ENCODE assay signal across 8 mouse cellular contexts in genomic region chr5:142908941-142909575, GRCm38 (mm10). TPM values are rescaled to one million over a fixed set of nuclear protein-coding genes. Genes with fewer than 3 reads are reported as not detected.
DNase-seq lines count a peak whose midpoint lies in the region; ATAC-seq and TF ChIP-seq lines count a peak whose summit lies in the region.

No protein-coding gene starts in this region.

- peak overlapping the region; percentile 100 for H3K27ac ChIP-seq in heart, embryonic 15.5 days
- H3K27ac ChIP-seq in midbrain, embryonic 12.5 days (replicated peaks) = peak overlapping the region; percentile 54; the same call in 1 of the 2 replicates

- peak; percentile 76 for DNase-seq in G1E (ENCODE audit: low spot score)
- DNase-seq in kidney, postnatal 36 days = peak; percentile 49 to 57
- peak; percentile 86 for DNase-seq in thymus, postnatal 0 days (ENCODE audit: low spot score)
- no peak for DNase-seq in testis, postnatal 10 days (ENCODE audit: low spot score)
- DNase-seq in adrenal gland, postnatal 25 days = no peak

- H3K9me3 ChIP-seq in G1E (replicated peaks) = no peaks in the 10 kb centered on the region
- no peaks in the 10 kb centered on the region for H3K9me3 ChIP-seq in heart, embryonic 15.5 days (replicated peaks)
- no peaks in the 10 kb centered on the region for H3K9me3 ChIP-seq in midbrain, embryonic 12.5 days

- H3K9ac ChIP-seq in heart, embryonic 15.5 days = peak overlapping the region; percentile 68
- H3K9ac ChIP-seq in midbrain, embryonic 12.5 days (replicated peaks) = no peak overlapping the region

- TF ChIP-seq CTCF in C2C12 (IDR thresholded peaks at IDR 0.05; ENCODE audit: control insufficient read depth, insufficient read depth, insufficient read length) (no peak), G1E (IDR thresholded peaks at IDR 0.05; ENCODE audit: low read depth, low read length) (no peak)

- peaks cover 24% of the 10 kb centered on the region for H3K79me3 ChIP-seq in C2C12 (ENCODE audit: low read depth)

- 17% methylated on average over 5 of the region's 5 CpGs for WGBS in heart, embryonic 15.5 days
- WGBS in midbrain, embryonic 12.5 days = 41% methylated on average over 5 of the region's 5 CpGs

- peak; percentile 50 for ATAC-seq in G1E (ENCODE audit: extremely low read depth, insufficient number of reproducible peaks, low FRiP score, poor library complexity, severe bottlenecking)
- no peak for ATAC-seq in heart, embryonic 15.5 days (replicated peaks; ENCODE audit: insufficient number of reproducible peaks, insufficient read depth, low FRiP score, low read depth)
- no peak for ATAC-seq in midbrain, embryonic 12.5 days (ENCODE audit: low FRiP score, low read depth)

- no peak overlapping the region for H3K4me3 ChIP-seq in C2C12 (ENCODE audit: insufficient read depth, poor library complexity, severe bottlenecking)
- H3K4me3 ChIP-seq in G1E (ENCODE audit: low read depth, low read length) = peak overlapping the region; percentile 100; the same call in 1 of the 2 replicates
- no peak overlapping the region for H3K4me3 ChIP-seq in heart, embryonic 15.5 days
- H3K4me3 ChIP-seq in midbrain, embryonic 12.5 days = no peak overlapping the region

- H3K79me2 ChIP-seq in C2C12 (ENCODE audit: control insufficient read depth, insufficient read depth) = peaks cover 53% of the 10 kb centered on the region

- peak overlapping the region; percentile 9 for H3ac ChIP-seq in C2C12 (ENCODE audit: control insufficient read depth, insufficient read length, low read depth)

- H3K4me2 ChIP-seq in heart, embryonic 15.5 days = peak overlapping the region; percentile 78
- no peak overlapping the region for H3K4me2 ChIP-seq in midbrain, embryonic 12.5 days (replicated peaks)

- H3K36me3 ChIP-seq in C2C12 (ENCODE audit: control insufficient read depth, insufficient read depth) = peaks cover 16% of the 10 kb centered on the region
- H3K36me3 ChIP-seq in G1E (replicated peaks) = peaks cover 20% of the 10 kb centered on the region
- peaks cover 7% of the 10 kb centered on the region for H3K36me3 ChIP-seq in heart, embryonic 15.5 days
- peaks cover 16% of the 10 kb centered on the region for H3K36me3 ChIP-seq in midbrain, embryonic 12.5 days

- no peaks in the 10 kb centered on the region for H3K27me3 ChIP-seq in C2C12 (ENCODE audit: control insufficient read depth, insufficient read depth, insufficient read length)
- no peaks in the 10 kb centered on the region for H3K27me3 ChIP-seq in G1E (ENCODE audit: insufficient read depth, low read length)
- H3K27me3 ChIP-seq in heart, embryonic 15.5 days = no peaks in the 10 kb centered on the region
- no peaks in the 10 kb centered on the region for H3K27me3 ChIP-seq in midbrain, embryonic 12.5 days

- H3K4me1 ChIP-seq in G1E (ENCODE audit: insufficient read depth, low read depth, low read length) = peaks cover 71% of the 10 kb centered on the region
- peaks cover 41% of the 10 kb centered on the region for H3K4me1 ChIP-seq in heart, embryonic 15.5 days (replicated peaks)
- H3K4me1 ChIP-seq in midbrain, embryonic 12.5 days = peaks cover 42% of the 10 kb centered on the region

TF ChIP-seq in C2C12, 6 proteins besides CTCF, POLR2A, EP300 and RAD21:
- no peak for TF ChIP-seq MYOG (IDR thresholded peaks at IDR 0.05; ENCODE audit: control insufficient read depth, extremely low read depth, insufficient read length)
- TF ChIP-seq FOSL1 (IDR thresholded peaks at IDR 0.05; ENCODE audit: insufficient read depth, low read length, poor library complexity, severe bottlenecking) = no peak
- TF ChIP-seq CEBPB (IDR thresholded peaks at IDR 0.05; ENCODE audit: low read depth) = no peak
- TF ChIP-seq USF1 (IDR thresholded peaks at IDR 0.05; ENCODE audit: low read depth) = no peak
- no peak for TF ChIP-seq MYOD1 (IDR thresholded peaks at IDR 0.05; ENCODE audit: control insufficient read depth, insufficient read length, low read depth)
- no peak for TF ChIP-seq MAX (IDR thresholded peaks at IDR 0.05)

RNA-seq across cellular contexts. Expression of gene Actb, which starts 2.5 kb away (rescaled TPM):
- polyA plus RNA-seq in C2C12 (2012; fragmentation: generic; extraction: Trizol) = 6,665 TPM
- total RNA-seq in G1E (2014; fragmentation: Nextera tagmentation) = 5,110 and 5,465 TPM in 2 replicates
- 4,783 and 4,919 TPM in 2 replicates for total RNA-seq in G1E (2017)
- polyA plus RNA-seq in G1E (2012) = 1,879 and 3,214 TPM in 2 replicates
- polyA plus RNA-seq in heart, embryonic 15.5 days (2015; fragmentation: Nextera tagmentation; extraction: Ambion mirVana) = 5,943 and 6,493 TPM in 2 replicates
- polyA plus RNA-seq in midbrain, embryonic 12.5 days (2016; fragmentation: Nextera tagmentation; extraction: Ambion mirVana) = 12,547 and 14,098 TPM in 2 replicates
- 27,108 and 27,970 TPM in 2 replicates for polyA plus RNA-seq in thymus, postnatal 0 days (2015; fragmentation: Nextera tagmentation; extraction: Ambion mirVana)
- total RNA-seq in adrenal gland, postnatal 25 days (2021) = 2,846 and 3,181 TPM in 2 replicates

RNA-seq across cellular contexts. Expression of gene Fbxl18, which starts 13.8 kb away (rescaled TPM):
- polyA plus RNA-seq in C2C12 (2012; fragmentation: generic; extraction: Trizol) = 9.5 TPM
- 10.8 and 16.2 TPM in 2 replicates for total RNA-seq in G1E (2014; fragmentation: Nextera tagmentation)
- 4.6 and 5.5 TPM in 2 replicates for total RNA-seq in G1E (2017)
- polyA plus RNA-seq in G1E (2012) = 14.8 and 21.3 TPM in 2 replicates
- 7.7 and 9.9 TPM in 2 replicates for polyA plus RNA-seq in heart, embryonic 15.5 days (2015; fragmentation: Nextera tagmentation; extraction: Ambion mirVana)
- 27.7 and 28.9 TPM in 2 replicates for polyA plus RNA-seq in midbrain, embryonic 12.5 days (2016; fragmentation: Nextera tagmentation; extraction: Ambion mirVana)
- polyA plus RNA-seq in thymus, postnatal 0 days (2015; fragmentation: Nextera tagmentation; extraction: Ambion mirVana) = 4.7 and 5.9 TPM in 2 replicates
- 14.5 and 19.8 TPM in 2 replicates for total RNA-seq in adrenal gland, postnatal 25 days (2021)

RNA-seq across cellular contexts. Expression of gene Fscn1, which starts 51.1 kb away (rescaled TPM):
- 583 TPM for polyA plus RNA-seq in C2C12 (2012; fragmentation: generic; extraction: Trizol)
- total RNA-seq in G1E (2014; fragmentation: Nextera tagmentation) = not detected in 2 replicates
- 0.99 TPM in 1 of 2 replicates, not detected in the other for total RNA-seq in G1E (2017)
- polyA plus RNA-seq in G1E (2012) = 0.06 TPM in 1 of 2 replicates, not detected in the other
- 108 and 137 TPM in 2 replicates for polyA plus RNA-seq in heart, embryonic 15.5 days (2015; fragmentation: Nextera tagmentation; extraction: Ambion mirVana)
- 707 and 742 TPM in 2 replicates for polyA plus RNA-seq in midbrain, embryonic 12.5 days (2016; fragmentation: Nextera tagmentation; extraction: Ambion mirVana)
- polyA plus RNA-seq in thymus, postnatal 0 days (2015; fragmentation: Nextera tagmentation; extraction: Ambion mirVana) = 33.5 and 37.0 TPM in 2 replicates
- total RNA-seq in adrenal gland, postnatal 25 days (2021) = 36.1 and 51.3 TPM in 2 replicates

Comparison
In these comparisons a context has a peak if more than half of its experiments do, and no peak if none do; other contexts are left out.
1. DNase-seq: peak in G1E (single experiment), kidney, postnatal 36 days (2 of 2) and thymus, postnatal 0 days (single experiment); none in testis, postnatal 10 days (single experiment) and adrenal gland, postnatal 25 days (single experiment).
2. RNA of gene Fscn1, which starts 51.1 kb away (polyA plus RNA-seq): 707 to 742 TPM in midbrain, embryonic 12.5 days, 583 TPM in C2C12 (single experiment), 108 to 137 TPM in heart, embryonic 15.5 days and 33.5 to 37.0 TPM in thymus, postnatal 0 days; 0.06 TPM in G1E; every median in the first group is over 10 times any median in the second.